ENCODE assay signal across 7 mouse cellular contexts in genomic region chr6:49209881-49210854, GRCm38 (mm10). TPM values are rescaled to one million over a fixed set of nuclear protein-coding genes. Genes with fewer than 3 reads are reported as not detected.
DNase-seq lines count a peak whose midpoint lies in the region; ATAC-seq and TF ChIP-seq lines count a peak whose summit lies in the region.

No protein-coding gene starts in this region.

- H3K4me2 ChIP-seq in limb, embryonic 12.5 days, result peak overlapping the region; percentile 54
- peak overlapping the region; percentile 49 for H3K4me2 ChIP-seq in neural tube, embryonic 13.5 days

- DNase-seq in ZHBTc4 (ENCODE audit: low read depth, low spot score), result peak; percentile 96
- DNase-seq in heart, postnatal 4 days, result peak; percentile 67
- DNase-seq in right cerebral cortex, postnatal 10 days (ENCODE audit: low spot score in 2 of 2), result no peak
- no peak for DNase-seq in frontal cortex, postnatal 36 days (ENCODE audit: low spot score in 2 of 2)

- WGBS in limb, embryonic 12.5 days, result 12% methylated on average over 14 of the region's 14 CpGs
- WGBS in neural tube, embryonic 13.5 days, result 11% methylated on average over 14 of the region's 14 CpGs

- no peaks in the 10 kb centered on the region for H3K9me3 ChIP-seq in E14TG2a.4 (ENCODE audit: low read length)
- H3K9me3 ChIP-seq in limb, embryonic 12.5 days, result no peaks in the 10 kb centered on the region
- no peaks in the 10 kb centered on the region for H3K9me3 ChIP-seq in neural tube, embryonic 13.5 days

- peak overlapping the region; percentile 84 for H3K27ac ChIP-seq in limb, embryonic 12.5 days
- H3K27ac ChIP-seq in neural tube, embryonic 13.5 days (replicated peaks), result peak overlapping the region; percentile 49; the same call in 1 of the 2 replicates

- peak; percentile 70 for ATAC-seq in limb, embryonic 12.5 days (ENCODE audit: insufficient number of reproducible peaks, insufficient read depth, low FRiP score, low TSS enrichment, low read depth)
- ATAC-seq in neural tube, embryonic 13.5 days (ENCODE audit: low read depth), result no peak

- H3K9ac ChIP-seq in limb, embryonic 12.5 days (replicated peaks), result 0 out of 2 replicates have a peak overlapping the region, but pooled peaks have one; percentile 27
- H3K9ac ChIP-seq in neural tube, embryonic 13.5 days, result peak overlapping the region; percentile 62

- H3K36me3 ChIP-seq in E14TG2a.4 (ENCODE audit: insufficient read depth, low read length), result peaks cover 36% of the 10 kb centered on the region
- peaks cover 29% of the 10 kb centered on the region for H3K36me3 ChIP-seq in limb, embryonic 12.5 days
- H3K36me3 ChIP-seq in neural tube, embryonic 13.5 days, result peaks cover 13% of the 10 kb centered on the region

- TF ChIP-seq CTCF in E14TG2a.4 (conservative IDR thresholded peaks at IDR 0.05; ENCODE audit: low read length), result no peak

- peak overlapping the region; percentile 72 for H3K4me3 ChIP-seq in E14TG2a.4 (replicated peaks; ENCODE audit: low read length)
- H3K4me3 ChIP-seq in limb, embryonic 12.5 days (replicated peaks), result peak overlapping the region; percentile 21
- H3K4me3 ChIP-seq in neural tube, embryonic 13.5 days, result peak overlapping the region; percentile 24

- H3K4me1 ChIP-seq in E14TG2a.4 (replicated peaks; ENCODE audit: low read depth, low read length), result peaks cover 61% of the 10 kb centered on the region
- peaks cover 35% of the 10 kb centered on the region for H3K4me1 ChIP-seq in limb, embryonic 12.5 days (replicated peaks)
- peaks cover 53% of the 10 kb centered on the region for H3K4me1 ChIP-seq in neural tube, embryonic 13.5 days (replicated peaks)

- no peaks in the 10 kb centered on the region for H3K27me3 ChIP-seq in E14TG2a.4 (ENCODE audit: insufficient read depth, low read length)
- H3K27me3 ChIP-seq in limb, embryonic 12.5 days, result no peaks in the 10 kb centered on the region
- no peaks in the 10 kb centered on the region for H3K27me3 ChIP-seq in neural tube, embryonic 13.5 days

RNA-seq across cellular contexts. Expression of gene Igf2bp3, which starts 4.6 kb away (rescaled TPM):
- 10 to 100 TPM; 17.2 to 18.5 TPM for total RNA-seq in heart, postnatal 4 days (2021)
- 114 and 122 TPM in 2 replicates for polyA plus RNA-seq in limb, embryonic 12.5 days (2016; fragmentation: Nextera tagmentation; extraction: Ambion mirVana)
- 40.9 and 47.2 TPM in 2 replicates for polyA plus RNA-seq in neural tube, embryonic 13.5 days (2015; fragmentation: Nextera tagmentation; extraction: Ambion mirVana)

RNA-seq across cellular contexts. Expression of gene Tra2a, which starts 53.7 kb away (rescaled TPM):
- total RNA-seq in heart, postnatal 4 days (2021), result 10 to 100 TPM; 41.3 to 49.4 TPM
- 151 and 169 TPM in 2 replicates for polyA plus RNA-seq in limb, embryonic 12.5 days (2016; fragmentation: Nextera tagmentation; extraction: Ambion mirVana)
- polyA plus RNA-seq in neural tube, embryonic 13.5 days (2015; fragmentation: Nextera tagmentation; extraction: Ambion mirVana), result 140 and 154 TPM in 2 replicates

Comparison
In these comparisons a context has a peak if more than half of its experiments do, and no peak if none do; other contexts are left out.
1. H3K4me3 ChIP-seq: peak in every context shown above with its lines; median percentile 72 in E14TG2a.4; 24 in neural tube, embryonic 13.5 days; 21 in limb, embryonic 12.5 days.
2. DNase-seq: peak in ZHBTc4 (single experiment) and heart, postnatal 4 days (single experiment); none in right cerebral cortex, postnatal 10 days (0 of 2) and frontal cortex, postnatal 36 days (0 of 2).